Mouse (Mus musculus) E14TG2a.4 (cell line): Measurements from ENCODE around the gene Abr.

Experiments used
- CTCF ChIP-seq: conservative IDR thresholded peaks from 2 replicates; pipeline ENCODE4 v1.5.1; 2014; ENCODE audit warnings: low read length
- NANOG ChIP-seq: IDR thresholded peaks from 2 replicates; pipeline ENCODE4 v1.6.1; 2014; ENCODE audit warnings: borderline replicate concordance, low read length, mixed read lengths
- POU5F1 ChIP-seq: IDR thresholded peaks from 2 replicates; pipeline ENCODE4 v1.6.1; 2014; ENCODE audit warnings: low read length, borderline replicate concordance

DNA sequence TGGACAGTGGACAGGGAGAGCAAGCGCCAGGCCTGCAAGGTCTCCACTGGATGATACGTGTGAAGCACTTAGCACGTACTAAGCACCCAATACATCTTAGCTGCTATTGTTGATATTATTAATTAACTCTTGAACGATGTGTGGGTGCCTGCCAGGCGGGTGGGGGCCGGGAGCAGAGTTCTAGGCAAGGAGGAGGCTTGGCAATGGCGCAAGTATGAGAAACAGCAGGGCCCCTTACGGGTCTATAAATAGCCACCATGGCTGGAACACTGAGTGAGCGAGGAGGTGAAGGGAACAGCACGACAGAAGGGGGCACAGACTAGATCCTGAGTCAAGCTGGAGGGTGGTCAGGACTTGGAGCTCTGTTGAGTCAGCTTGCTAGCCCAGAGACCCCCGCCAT is 107.0 kb downstream of the Abr start:
- no peak for TF ChIP-seq CTCF
- TF ChIP-seq POU5F1: no peak
- no peak for TF ChIP-seq NANOG
